Mouse (Mus musculus): Measurements from ENCODE around the gene Irs2. TPM values are rescaled to one million over a fixed set of nuclear protein-coding genes. Genes with fewer than 3 reads are reported as not detected.

The Irs2 gene
- polyA plus RNA-seq, 1 experiment from 2014 or later = 7.2 TPM

DNA sequence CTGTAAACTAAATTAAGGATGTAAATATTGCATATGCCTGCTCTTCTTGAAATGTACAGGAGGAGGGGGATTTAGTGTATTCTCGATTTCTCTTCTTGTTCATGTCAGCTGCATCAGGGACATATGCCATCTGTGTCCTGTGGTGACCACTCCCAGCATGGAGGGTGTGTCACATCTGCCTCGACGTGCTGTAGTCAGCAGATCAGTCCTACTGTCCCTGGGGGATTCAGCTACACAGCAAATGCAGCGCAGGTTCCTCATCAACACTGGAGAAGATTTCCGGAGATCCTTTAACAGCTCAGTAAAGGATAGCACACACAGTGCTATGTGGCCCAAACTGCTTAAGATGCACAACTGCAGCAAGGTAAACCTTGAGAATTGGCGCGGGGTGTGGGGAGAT lies 23.2 kb downstream of the Irs2 start:
- Histone ChIP-seq H3K4me1 (ENCODE audit: insufficient read depth, low read depth, low read length) (peaks cover 1% of the 10 kb centered on the region; the same call in 1 of the 2 replicates), H3K36me3 (ENCODE audit: insufficient read depth, low read length) (peaks cover 7% of the 10 kb centered on the region; the same call in 1 of the 2 replicates), H3K4me2 (replicated peaks; ENCODE audit: low read depth, low read length) (no peak overlapping the region), H3K27me3 (replicated peaks; ENCODE audit: insufficient read depth, low read length) (no peaks in the 10 kb centered on the region), H3K9me3 (ENCODE audit: low read length) (no peaks in the 10 kb centered on the region), H3K4me3 (ENCODE audit: low read depth, low read length) (no peak overlapping the region), H3K9ac (replicated peaks; ENCODE audit: low read depth) (no peak overlapping the region), H3K27ac (ENCODE audit: low read length) (no peak overlapping the region)
- ATAC-seq (no peak), DNase-seq (ENCODE audit: low spot score) (no peak)
- TF ChIP-seq CTCF (IDR thresholded peaks at IDR 0.05) (no peak), EP300 (IDR thresholded peaks at IDR 0.05) (no peak)
- WGBS = 81% methylated on average over 7 of the region's 7 CpGs

DNA sequence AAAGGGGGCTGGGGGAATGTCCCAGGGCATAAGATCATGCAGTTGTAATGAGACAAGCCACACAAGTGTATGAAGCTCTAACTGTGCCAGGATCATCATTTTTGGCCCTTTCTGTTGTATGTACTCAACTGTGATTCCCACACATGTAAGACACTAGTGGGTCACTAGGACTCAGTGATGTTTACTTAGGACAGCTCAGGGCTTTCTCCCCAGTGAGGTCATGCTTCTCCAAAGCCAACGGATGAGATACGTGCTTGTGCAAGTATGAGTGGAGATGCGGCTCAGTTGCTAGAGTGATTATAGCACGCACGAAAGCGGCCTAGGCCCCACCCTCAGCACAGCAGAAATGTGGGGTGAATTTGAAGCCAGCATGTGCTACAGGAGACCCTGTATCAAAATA lies 27.4 kb downstream of the Irs2 start:
- Histone ChIP-seq H3K4me2 (replicated peaks; ENCODE audit: low read depth, low read length) (no peak overlapping the region), H3K9me3 (ENCODE audit: low read length) (no peaks in the 10 kb centered on the region), H3K9ac (replicated peaks; ENCODE audit: low read depth) (no peak overlapping the region), H3K27ac (ENCODE audit: low read length) (no peak overlapping the region), H3K4me1 (ENCODE audit: insufficient read depth, low read depth, low read length) (peaks cover 24% of the 10 kb centered on the region; the same call in 1 of the 2 replicates), H3K36me3 (ENCODE audit: insufficient read depth, low read length) (peaks cover 7% of the 10 kb centered on the region; the same call in 1 of the 2 replicates), H3K4me3 (ENCODE audit: low read depth, low read length) (no peak overlapping the region), H3K27me3 (replicated peaks; ENCODE audit: insufficient read depth, low read length) (no peaks in the 10 kb centered on the region)
- ATAC-seq (peak; percentile 46), DNase-seq (ENCODE audit: low spot score) (no peak)
- TF ChIP-seq CTCF (IDR thresholded peaks at IDR 0.05) (no peak), EP300 (IDR thresholded peaks at IDR 0.05) (no peak)
- WGBS = 80% methylated on average over 6 of the region's 6 CpGs

DNA sequence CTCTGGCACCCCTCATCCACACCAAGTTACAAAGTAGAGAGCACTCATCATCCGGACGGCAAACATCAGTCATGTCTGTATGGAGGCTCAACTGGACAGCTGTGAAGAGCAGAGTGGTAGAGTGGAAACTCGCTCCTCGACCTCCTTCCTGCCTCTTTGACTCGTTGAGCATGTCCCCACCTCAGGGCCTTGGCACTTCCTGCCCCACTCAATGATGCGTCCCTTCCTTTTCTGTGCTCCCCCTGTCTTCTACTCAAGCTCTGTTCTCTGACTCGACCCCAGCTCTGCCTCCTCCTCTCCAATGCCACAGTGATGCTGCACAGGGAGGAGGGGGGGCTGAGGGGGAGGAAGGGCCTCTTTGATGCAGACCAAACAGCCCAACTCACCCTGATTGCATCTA lies 28.3 kb downstream of the Irs2 start:
- 22% methylated on average over 7 of the region's 7 CpGs for WGBS
- peaks cover 7% of the 10 kb centered on the region; the same call in 1 of the 2 replicates for H3K36me3 ChIP-seq (ENCODE audit: insufficient read depth, low read length)
- no peak overlapping the region for H3K4me2 ChIP-seq (replicated peaks; ENCODE audit: low read depth, low read length)
- ATAC-seq = no peak
- H3K9me3 ChIP-seq (ENCODE audit: low read length) = no peaks in the 10 kb centered on the region
- H3K4me3 ChIP-seq (ENCODE audit: low read depth, low read length) = no peak overlapping the region
- H3K9ac ChIP-seq (replicated peaks; ENCODE audit: low read depth) = no peak overlapping the region
- H3K27ac ChIP-seq (ENCODE audit: low read length) = no peak overlapping the region
- DNase-seq (ENCODE audit: low spot score) = no peak
- peaks cover 24% of the 10 kb centered on the region; the same call in 1 of the 2 replicates for H3K4me1 ChIP-seq (ENCODE audit: insufficient read depth, low read depth, low read length)
- TF ChIP-seq EP300 (IDR thresholded peaks at IDR 0.05) = no peak
- H3K27me3 ChIP-seq (replicated peaks; ENCODE audit: insufficient read depth, low read length) = no peaks in the 10 kb centered on the region

DNA sequence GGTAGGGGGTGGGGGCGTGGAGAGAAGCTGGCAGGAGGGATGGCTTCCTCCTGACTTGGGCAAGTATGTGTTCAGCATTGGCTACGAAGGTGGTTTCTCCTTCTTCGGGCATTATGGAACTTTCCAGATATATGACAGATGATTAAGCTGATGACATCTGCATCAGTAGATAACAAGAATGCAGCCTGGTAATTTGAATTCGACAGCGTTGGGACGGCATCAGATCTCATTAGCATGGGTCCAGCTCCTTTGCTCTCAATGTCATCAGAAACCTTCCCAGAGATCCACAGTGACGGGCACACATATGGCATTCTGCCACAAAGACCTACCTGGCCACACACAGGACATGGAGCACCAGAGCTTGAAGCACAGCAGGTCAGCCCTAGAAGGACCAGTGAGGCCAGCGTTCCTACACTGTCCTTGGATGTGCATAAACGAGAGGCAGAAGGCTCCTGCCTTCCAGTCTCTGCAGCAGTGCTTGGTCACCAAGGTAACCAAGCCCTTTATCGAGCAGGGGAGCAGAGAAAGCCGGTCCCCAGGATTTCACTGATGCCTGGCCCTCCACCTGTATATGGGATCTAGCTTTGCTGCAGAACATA lies 29.0 kb downstream of the Irs2 start:
- ATAC-seq (no peak), DNase-seq (ENCODE audit: low spot score) (no peak)
- WGBS = 62% methylated on average over 11 of the region's 11 CpGs
- H3K9ac ChIP-seq (replicated peaks; ENCODE audit: low read depth) = no peak overlapping the region
- peaks cover 24% of the 10 kb centered on the region; the same call in 1 of the 2 replicates for H3K4me1 ChIP-seq (ENCODE audit: insufficient read depth, low read depth, low read length)
- no peak overlapping the region for H3K4me2 ChIP-seq (replicated peaks; ENCODE audit: low read depth, low read length)
- peaks cover 2% of the 10 kb centered on the region; the same call in 1 of the 2 replicates for H3K36me3 ChIP-seq (ENCODE audit: insufficient read depth, low read length)
- H3K27me3 ChIP-seq (replicated peaks; ENCODE audit: insufficient read depth, low read length) = no peaks in the 10 kb centered on the region
- peak overlapping the region; percentile 82 for H3K27ac ChIP-seq (ENCODE audit: low read length)
- H3K9me3 ChIP-seq (ENCODE audit: low read length) = no peaks in the 10 kb centered on the region
- no peak overlapping the region for H3K4me3 ChIP-seq (ENCODE audit: low read depth, low read length)
- TF ChIP-seq CTCF (IDR thresholded peaks at IDR 0.05) = no peak
- TF ChIP-seq EP300 (IDR thresholded peaks at IDR 0.05) = no peak

DNA sequence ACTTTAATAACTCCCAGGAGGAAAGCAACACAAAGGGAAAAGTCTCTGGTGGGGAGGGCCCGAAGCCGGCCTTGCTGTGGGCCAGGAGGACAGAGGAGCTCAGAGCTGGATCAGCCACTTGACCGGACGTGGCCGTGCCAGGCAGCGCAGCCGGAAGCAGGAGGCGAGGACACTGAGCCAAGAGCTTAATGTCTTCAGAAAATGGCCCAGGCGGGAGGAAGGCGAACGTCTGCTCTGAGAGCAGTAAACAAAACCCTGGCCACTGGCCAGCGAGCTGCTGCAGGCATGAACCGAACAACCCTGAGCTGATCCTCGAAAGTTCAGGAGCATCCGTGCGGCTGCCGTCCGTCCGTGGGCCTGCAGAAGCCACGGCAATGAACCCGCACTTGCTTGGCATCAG lies 29.9 kb downstream of the Irs2 start:
- H3K4me2 ChIP-seq (replicated peaks; ENCODE audit: low read depth, low read length) = peak overlapping the region; percentile 5; the same call in 1 of the 2 replicates
- no peaks in the 10 kb centered on the region for H3K36me3 ChIP-seq (ENCODE audit: insufficient read depth, low read length)
- WGBS = 2% methylated on average over 21 of the region's 21 CpGs
- no peak overlapping the region for H3K9ac ChIP-seq (replicated peaks; ENCODE audit: low read depth)
- ATAC-seq (peak; percentile 69), DNase-seq (ENCODE audit: low spot score) (peak; percentile 92)
- H3K9me3 ChIP-seq (ENCODE audit: low read length) = no peaks in the 10 kb centered on the region
- H3K27me3 ChIP-seq (replicated peaks; ENCODE audit: insufficient read depth, low read length) = no peaks in the 10 kb centered on the region
- TF ChIP-seq EP300 (IDR thresholded peaks at IDR 0.05) (peak; percentile 48; the same call in 1 of the 2 replicates), CTCF (IDR thresholded peaks at IDR 0.05) (no peak)
- H3K27ac ChIP-seq (ENCODE audit: low read length) = peak overlapping the region; percentile 82
- H3K4me3 ChIP-seq (ENCODE audit: low read depth, low read length) = no peak overlapping the region
- H3K4me1 ChIP-seq (ENCODE audit: insufficient read depth, low read depth, low read length) = peaks cover 24% of the 10 kb centered on the region; the same call in 1 of the 2 replicates

DNA sequence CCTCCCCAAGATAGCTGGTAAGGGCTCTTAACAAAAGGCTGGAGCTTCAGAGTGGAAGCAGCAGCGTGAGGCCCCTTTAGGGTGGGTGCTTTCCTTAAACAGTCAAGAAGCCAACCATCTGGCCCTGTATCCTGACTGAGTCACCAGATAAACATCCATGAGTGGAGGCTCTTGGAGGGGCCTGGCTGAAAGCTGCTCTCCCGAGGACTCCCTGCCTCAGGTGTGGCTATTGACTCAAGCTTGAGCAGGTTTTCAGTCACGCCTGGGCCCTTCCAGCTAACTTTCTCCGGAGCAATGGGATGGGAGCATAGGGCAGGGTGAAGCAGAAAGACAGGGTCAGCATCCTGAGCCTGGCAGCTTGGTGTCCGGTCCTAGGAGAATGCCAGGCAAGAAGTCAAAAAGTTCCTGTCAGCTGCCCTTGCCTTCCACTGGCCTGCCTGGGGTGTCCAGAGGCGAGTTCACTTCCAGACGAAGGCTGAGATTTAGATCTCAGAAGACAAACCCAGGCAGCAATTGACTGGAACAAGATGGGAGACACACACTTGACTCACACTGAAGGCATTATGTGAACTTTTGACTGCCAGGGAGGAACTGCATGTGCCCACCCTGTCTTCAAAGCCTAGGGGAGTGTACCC lies 30.4 kb downstream of the Irs2 start:
- peak; percentile 96 for DNase-seq (ENCODE audit: low spot score)
- H3K4me2 ChIP-seq (replicated peaks; ENCODE audit: low read depth, low read length) = peak overlapping the region; percentile 5; the same call in 1 of the 2 replicates

More for the DNA sequence above, 30.4 kb downstream of the Irs2 start:
- Histone ChIP-seq H3K4me1 (ENCODE audit: insufficient read depth, low read depth, low read length) (peaks cover 25% of the 10 kb centered on the region; the same call in 1 of the 2 replicates), H3K27me3 (replicated peaks; ENCODE audit: insufficient read depth, low read length) (no peaks in the 10 kb centered on the region), H3K4me3 (ENCODE audit: low read depth, low read length) (no peak overlapping the region), H3K27ac (ENCODE audit: low read length) (peak overlapping the region; percentile 82), H3K9me3 (ENCODE audit: low read length) (no peaks in the 10 kb centered on the region), H3K36me3 (ENCODE audit: insufficient read depth, low read length) (no peaks in the 10 kb centered on the region), H3K9ac (replicated peaks; ENCODE audit: low read depth) (no peak overlapping the region)
- peak; percentile 76 for TF ChIP-seq EP300 (IDR thresholded peaks at IDR 0.05)
- no peak for TF ChIP-seq CTCF (IDR thresholded peaks at IDR 0.05)
- 29% methylated on average over 7 of the region's 7 CpGs for WGBS
- ATAC-seq = peak; percentile 89

Data from lung, postnatal 0 days (tissue).